Mouse (Mus musculus): Measurements from ENCODE around the gene Cd33.

Cd33 gene

GRCm38 (mm10) chr7:43512519-43512918, 31.7 kb downstream of the Cd33 start:
- DNase-seq: no peak

GRCm38 (mm10) chr7:43511707-43512478, 32.3 kb downstream of the Cd33 start:
- DNase-seq: no peak

GRCm38 (mm10) chr7:43495343-43496021, 48.7 kb downstream of the Cd33 start:
- DNase-seq: peak; percentile 56

GRCm38 (mm10) chr7:43490861-43491260, 53.4 kb downstream of the Cd33 start:
- no peak for DNase-seq

GRCm38 (mm10) chr7:43490182-43490584, 54.0 kb downstream of the Cd33 start:
- no peak for DNase-seq

GRCm38 (mm10) chr7:43489631-43490125, 54.5 kb downstream of the Cd33 start, which contains the start of gene Iglon5:
Gene Iglon5, minus strand, starts transcription at chr7:43490075.
- DNase-seq: no peak

GRCm38 (mm10) chr7:43488646-43489045, 55.6 kb downstream of the Cd33 start:
- no peak for DNase-seq

- DNase-seq: no peak
Observed at GRCm38 (mm10) chr7:43483236-43483635, 61.0 kb downstream of the Cd33 start.

- no peak for DNase-seq
Observed at GRCm38 (mm10) chr7:43482090-43482716, 62.0 kb downstream of the Cd33 start.

GRCm38 (mm10) chr7:43481191-43481590, 63.0 kb downstream of the Cd33 start:
- DNase-seq: no peak

- no peak for DNase-seq
Observed at GRCm38 (mm10) chr7:43476376-43476775, 67.9 kb downstream of the Cd33 start.

GRCm38 (mm10) chr7:43475706-43476105, 68.5 kb downstream of the Cd33 start:
- DNase-seq: no peak
